Mouse (Mus musculus) gastrocnemius, adult 2 months (tissue): ENCODE data around the gene 1810049J17Rik. TPM values are rescaled to one million over a fixed set of nuclear protein-coding genes. Genes with fewer than 3 reads are reported as not detected.

Source experiments
- DNase-seq: peaks from one replicate; pipeline ENCODE4 v3.0.0; 2022
- H3K27ac ChIP-seq: fragments of 200-600 bp; 2 replicates; pipeline ENCODE4 v1.8.1; 2022; ENCODE audit warnings: mild to moderate bottlenecking
- H3K4me3 ChIP-seq: fragments of 200-600 bp; 2 replicates; pipeline ENCODE4 v1.8.1; 2022; ENCODE audit warnings: mild to moderate bottlenecking, moderate library complexity
- CTCF ChIP-seq: fragments of 200-600 bp; IDR thresholded peaks from 2 replicates; pipeline ENCODE4 v1.8.1; 2022; ENCODE audit warnings: antibody characterized with exemption, mild to moderate bottlenecking, moderate library complexity
- intact Hi-C: fragments of 180-260 bp; cut with DNase I; formaldehyde crosslinking; loops from one replicate; pipeline ENCODE4 v1.15.1; 2025
- total RNA-seq, 2 experiments: library from RNA; stranded (reverse); gene quantifications; 2 replicates each; pipeline ENCODE4 v1.2.3; 2021

Gene 1810049J17Rik
- total RNA-seq, 2 experiments from 2014 or later, result not detected

DNA sequence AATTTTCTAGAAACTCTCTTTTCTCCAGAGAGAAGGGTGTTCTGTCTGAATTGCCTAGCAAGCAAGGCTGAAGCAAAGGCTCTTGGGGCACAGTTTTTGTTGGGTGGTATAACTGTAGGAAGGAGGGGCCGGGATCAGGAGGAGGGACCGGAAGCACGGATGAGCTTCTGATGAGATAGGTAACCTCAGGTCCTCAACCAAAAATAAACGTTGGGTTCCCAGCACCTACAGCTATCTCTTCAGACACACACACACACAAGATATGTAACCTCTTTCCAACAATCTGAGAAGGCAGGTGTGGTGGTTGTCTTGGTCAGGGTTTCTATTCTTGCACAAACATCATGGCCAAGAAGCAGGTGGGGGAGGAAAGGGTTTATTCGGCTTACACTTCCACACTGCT, 4.4 kb downstream of the 1810049J17Rik start:
- no peak for DNase-seq
- intact Hi-C loops, result no loop called here
- Histone ChIP-seq H3K27ac (no peak overlapping the region), H3K4me3 (no peak overlapping the region)
- no peak for TF ChIP-seq CTCF

GRCm38 (mm10) chr15:12315996-12316395, 5.7 kb downstream of the 1810049J17Rik start:
- intact Hi-C loops, result no loop called here

GRCm38 (mm10) chr15:12314584-12314983, 7.1 kb downstream of the 1810049J17Rik start:
- Histone ChIP-seq H3K27ac (no peak overlapping the region), H3K4me3 (no peak overlapping the region)
- no peak for DNase-seq
- no peak for TF ChIP-seq CTCF
- intact Hi-C loops, result no loop called here

More at GRCm38 (mm10) chr15:12315996-12316395, 5.7 kb downstream of the 1810049J17Rik start:
- Histone ChIP-seq H3K27ac (no peak overlapping the region), H3K4me3 (no peak overlapping the region)
- TF ChIP-seq CTCF, result no peak
- no peak for DNase-seq

GRCm38 (mm10) chr15:12313255-12313654, 8.4 kb downstream of the 1810049J17Rik start:
- DNase-seq, result no peak
- no peak for TF ChIP-seq CTCF
- H3K4me3 ChIP-seq, result no peak overlapping the region
- intact Hi-C loops, result no loop called here
- H3K27ac ChIP-seq, result no peak overlapping the region

GRCm38 (mm10) chr15:12311465-12311864, 10.2 kb downstream of the 1810049J17Rik start:
- H3K4me3 ChIP-seq, result no peak overlapping the region
- no peak for DNase-seq
- no peak overlapping the region for H3K27ac ChIP-seq
- intact Hi-C loops, result no loop called here
- TF ChIP-seq CTCF, result no peak

- intact Hi-C loops, result no loop called here
- Histone ChIP-seq H3K4me3 (no peak overlapping the region), H3K27ac (no peak overlapping the region)
- TF ChIP-seq CTCF, result no peak
- DNase-seq, result no peak
Observed at GRCm38 (mm10) chr15:12310676-12311075, 11.0 kb downstream of the 1810049J17Rik start.

- H3K4me3 ChIP-seq, result no peak overlapping the region
- TF ChIP-seq CTCF, result no peak
- H3K27ac ChIP-seq, result no peak overlapping the region
- intact Hi-C loops, result no loop called here
- DNase-seq, result no peak
Observed at GRCm38 (mm10) chr15:12308539-12308938, 13.2 kb downstream of the 1810049J17Rik start.

GRCm38 (mm10) chr15:12307114-12307513, 14.6 kb downstream of the 1810049J17Rik start:
- intact Hi-C loops, result no loop called here
- peak overlapping the region; percentile 72 for H3K27ac ChIP-seq
- no peak overlapping the region for H3K4me3 ChIP-seq
- no peak for DNase-seq
- TF ChIP-seq CTCF, result no peak

- Histone ChIP-seq H3K4me3 (peak overlapping the region; percentile 32), H3K27ac (peak overlapping the region; percentile 72)
- intact Hi-C loops, result no loop called here
- no peak for TF ChIP-seq CTCF
- DNase-seq, result peak; percentile 44
Observed at GRCm38 (mm10) chr15:12306188-12307071, 15.3 kb downstream of the 1810049J17Rik start.

GRCm38 (mm10) chr15:12301771-12302170, 19.9 kb downstream of the 1810049J17Rik start:
- intact Hi-C loops, result no loop called here
- no peak for DNase-seq
- Histone ChIP-seq H3K4me3 (no peak overlapping the region), H3K27ac (no peak overlapping the region)
- TF ChIP-seq CTCF, result no peak

DNA sequence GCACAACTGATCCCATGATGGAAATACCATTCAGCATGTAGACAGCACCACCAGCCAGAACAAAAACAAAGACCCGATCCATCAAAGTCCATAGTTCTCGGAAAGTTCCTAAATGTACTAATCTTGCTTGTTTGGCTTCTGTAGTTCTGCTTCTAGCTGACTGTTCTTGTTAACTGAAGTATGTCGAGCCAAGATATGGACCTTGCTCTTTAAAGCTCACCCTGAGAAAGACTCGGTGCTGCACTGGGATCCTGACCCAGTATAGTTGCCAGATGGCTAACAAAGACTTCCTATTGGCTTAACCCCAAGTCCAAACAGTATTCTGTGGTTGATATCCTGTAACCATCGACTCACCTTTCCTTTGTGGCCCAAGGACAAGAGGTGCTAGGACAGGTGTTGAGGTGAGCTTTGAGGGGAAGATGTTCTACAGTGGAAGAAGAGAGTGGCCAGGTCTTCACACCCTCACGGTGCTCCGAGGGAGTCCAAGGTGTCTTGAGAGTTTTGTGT, 23.4 kb downstream of the 1810049J17Rik start:
- no peak for TF ChIP-seq CTCF
- no peak for DNase-seq
- H3K4me3 ChIP-seq, result no peak overlapping the region
- H3K27ac ChIP-seq, result no peak overlapping the region
- intact Hi-C loops, result no loop called here

- intact Hi-C loops, result no loop called here
- no peak overlapping the region for H3K4me3 ChIP-seq
- H3K27ac ChIP-seq, result no peak overlapping the region
- TF ChIP-seq CTCF, result no peak
- no peak for DNase-seq
Observed at GRCm38 (mm10) chr15:12296228-12296627, 25.5 kb downstream of the 1810049J17Rik start.

- H3K4me3 ChIP-seq, result no peak overlapping the region
- intact Hi-C loops, result no loop called here
- no peak overlapping the region for H3K27ac ChIP-seq
- no peak for TF ChIP-seq CTCF
- DNase-seq, result no peak
Observed at GRCm38 (mm10) chr15:12291757-12292156, 29.9 kb downstream of the 1810049J17Rik start.

- no peak for TF ChIP-seq CTCF
- intact Hi-C loops, result no loop called here
Observed at GRCm38 (mm10) chr15:12290330-12290729, 31.4 kb downstream of the 1810049J17Rik start.

More at GRCm38 (mm10) chr15:12290330-12290729, 31.4 kb downstream of the 1810049J17Rik start:
- no peak for DNase-seq
- H3K4me3 ChIP-seq, result no peak overlapping the region
- H3K27ac ChIP-seq, result no peak overlapping the region
